Mouse (Mus musculus): ENCODE measurements around the gene Fzr1.

Fzr1 gene

GRCm38 (mm10) chr10:81416581-81417226 is 38.4 kb upstream of the Fzr1 start:
- DNase-seq (ENCODE audit: low spot score): no peak

- no peak for DNase-seq (ENCODE audit: low spot score)
These were observed 37.4 kb upstream of the Fzr1 start for GRCm38 (mm10) chr10:81415549-81416310.

- DNase-seq (ENCODE audit: low spot score): no peak
These were observed 36.8 kb upstream of the Fzr1 start for GRCm38 (mm10) chr10:81415146-81415545.

GRCm38 (mm10) chr10:81414682-81415081 is 36.4 kb upstream of the Fzr1 start:
- DNase-seq (ENCODE audit: low spot score): no peak

- DNase-seq (ENCODE audit: low spot score): no peak
These were observed 35.3 kb upstream of the Fzr1 start for GRCm38 (mm10) chr10:81413310-81414261.

- no peak for DNase-seq (ENCODE audit: low spot score)
These were observed 34.4 kb upstream of the Fzr1 start for GRCm38 (mm10) chr10:81412586-81413309.

GRCm38 (mm10) chr10:81411471-81412400 is 33.4 kb upstream of the Fzr1 start:
- DNase-seq (ENCODE audit: low spot score): no peak

GRCm38 (mm10) chr10:81410981-81411380 is 32.7 kb upstream of the Fzr1 start:
- DNase-seq (ENCODE audit: low spot score): no peak

GRCm38 (mm10) chr10:81410350-81410749 is 32.0 kb upstream of the Fzr1 start:
- no peak for DNase-seq (ENCODE audit: low spot score)

GRCm38 (mm10) chr10:81409330-81409729 is 31.0 kb upstream of the Fzr1 start:
- no peak for DNase-seq (ENCODE audit: low spot score)

- DNase-seq (ENCODE audit: low spot score): no peak
These were observed 30.6 kb upstream of the Fzr1 start for GRCm38 (mm10) chr10:81408871-81409291.

- no peak for DNase-seq (ENCODE audit: low spot score)
These were observed 30.1 kb upstream of the Fzr1 start for GRCm38 (mm10) chr10:81408424-81408729.

- no peak for DNase-seq (ENCODE audit: low spot score)
These were observed 29.5 kb upstream of the Fzr1 start for GRCm38 (mm10) chr10:81407539-81408423.

GRCm38 (mm10) chr10:81406504-81407440 is 28.5 kb upstream of the Fzr1 start:
- no peak for DNase-seq (ENCODE audit: low spot score)

- no peak for DNase-seq (ENCODE audit: low spot score)
These were observed 27.4 kb upstream of the Fzr1 start for GRCm38 (mm10) chr10:81405588-81406201.

GRCm38 (mm10) chr10:81404720-81405119 is 26.4 kb upstream of the Fzr1 start:
- DNase-seq (ENCODE audit: low spot score): no peak

GRCm38 (mm10) chr10:81404082-81404481 is 25.8 kb upstream of the Fzr1 start:
- DNase-seq (ENCODE audit: low spot score): no peak

- DNase-seq (ENCODE audit: low spot score): no peak
These were observed 25.2 kb upstream of the Fzr1 start for GRCm38 (mm10) chr10:81403511-81403910.

Measured in layer of hippocampus, adult 9-10 months (tissue).